Mouse (Mus musculus) testis, adult 10 weeks (tissue): ENCODE results near the gene AW011738. TPM values are rescaled to one million over a fixed set of nuclear protein-coding genes. Genes with fewer than 3 reads are reported as not detected.

Experiments
- polyA plus RNA-seq: library from polyadenylated mRNA; stranded (reverse); fragments of 350-450 nt; fragmentation: Illumina TruSeq; extraction: RNeasy Lipid Tissue Mini Kit (QIAGEN cat#74804); gene quantifications from one replicate; pipeline ENCODE4 v1.2.3, GENCODE M21; 2014; ENCODE audit warnings: low read depth, low replicate concordance

The AW011738 gene
- 0.14 TPM for polyA plus RNA-seq

DNA sequence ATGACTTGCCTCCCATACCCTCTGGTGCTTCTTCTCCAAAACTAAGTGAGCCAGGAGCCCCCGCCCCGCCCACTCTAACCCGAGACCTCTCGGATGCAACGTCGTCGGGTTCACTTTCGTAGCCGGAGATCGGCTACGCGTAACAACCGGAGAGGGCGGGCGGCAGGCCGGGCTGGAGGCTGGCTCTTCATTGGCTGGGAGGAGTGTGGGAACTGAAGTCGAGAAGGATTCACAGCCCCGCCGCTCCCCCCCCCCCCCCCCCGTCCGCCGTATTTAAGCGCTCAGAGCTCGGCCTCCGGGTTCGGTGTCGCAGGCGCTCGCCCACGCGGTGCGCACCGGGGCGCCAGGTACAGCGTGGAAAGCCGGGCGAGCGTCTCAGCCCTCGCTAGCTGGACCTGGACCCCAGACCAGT lies at the start of gene AW011738:
Gene AW011738, plus strand, starts transcription at position 304 of the 412 bp plus-strand sequence.

DNA sequence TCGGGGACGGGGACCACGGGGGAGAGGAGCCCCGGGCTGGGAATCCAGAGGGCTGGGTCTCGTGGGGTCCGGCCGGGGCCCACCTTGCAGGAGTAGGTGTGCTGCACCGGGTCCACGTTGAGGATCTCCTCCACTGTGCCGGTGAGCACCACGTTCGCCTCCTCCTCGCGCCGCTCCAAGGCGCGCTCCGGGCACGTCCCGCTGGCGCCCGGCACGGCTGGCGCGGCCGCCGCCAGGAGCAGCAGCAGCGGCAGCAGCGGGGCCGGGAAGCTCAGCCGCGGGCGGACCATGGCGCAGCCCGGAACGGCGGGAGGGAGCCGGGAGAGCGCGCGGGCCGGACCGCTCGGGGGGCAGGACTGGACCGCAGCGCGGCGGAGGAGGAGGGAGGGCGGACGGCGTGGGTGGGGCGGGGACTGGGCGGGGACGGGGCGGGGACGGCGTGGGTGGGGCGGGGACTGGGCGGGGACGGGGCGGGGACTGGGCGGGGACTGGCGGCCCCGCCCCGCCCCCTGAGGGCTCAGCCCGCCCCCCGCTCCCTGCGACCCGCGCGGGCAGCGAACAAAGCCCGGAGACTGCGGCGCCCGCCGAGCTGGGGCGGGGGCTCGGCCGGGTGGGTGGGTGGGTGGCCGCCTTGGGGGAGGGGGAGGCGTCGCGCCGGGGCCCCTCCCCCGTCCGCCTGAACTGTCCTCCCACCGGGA lies 5.8 kb upstream of the AW011738 start, which contains the start of gene Agrn:
Gene Agrn, minus strand, starts transcription at position 358 of the 698 bp plus-strand sequence.

DNA sequence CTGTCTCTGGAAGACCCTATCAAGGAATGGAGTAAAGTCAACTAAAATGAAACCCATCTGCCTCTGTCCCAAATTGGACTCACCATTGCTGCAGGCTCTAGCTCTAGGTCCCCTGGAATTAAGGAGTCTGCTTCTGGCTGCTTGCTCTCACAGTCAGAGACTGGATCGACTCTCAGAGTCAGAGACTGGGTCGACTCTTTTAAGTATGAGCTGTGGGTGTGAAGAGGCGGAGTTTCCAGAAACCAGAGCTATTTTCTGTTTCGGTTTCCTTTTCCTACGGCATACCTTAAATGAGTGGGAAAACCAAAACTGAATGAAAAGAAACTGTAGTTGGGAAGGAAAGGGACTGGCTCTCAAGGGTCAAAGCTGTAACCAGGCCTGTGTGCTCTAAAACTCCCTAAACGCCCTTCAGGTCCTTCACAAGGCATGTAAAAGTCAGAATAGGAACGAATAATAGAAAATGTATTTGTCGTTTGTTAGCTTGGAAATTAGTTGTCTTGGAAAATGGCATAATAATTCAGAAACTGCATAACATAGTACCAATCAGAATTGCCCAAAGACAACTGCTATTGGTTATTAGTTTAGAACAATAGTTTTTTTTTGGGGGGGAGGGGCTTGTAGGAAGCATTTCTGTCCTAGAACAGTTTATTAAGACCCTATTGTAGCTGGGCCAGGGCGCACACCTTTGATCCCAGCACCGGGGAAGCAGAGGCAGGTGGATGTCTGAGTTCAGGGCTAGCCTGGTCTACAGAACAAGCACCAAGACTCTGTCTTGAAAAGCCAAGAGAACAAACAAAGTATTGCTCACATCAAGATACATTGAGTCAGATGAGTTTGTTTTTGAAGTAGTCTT lies 2.3 kb upstream of the AW011738 start, which contains the start of gene Isg15:
Gene Isg15, minus strand, starts transcription at position 196 of the 853 bp plus-strand sequence.

DNA sequence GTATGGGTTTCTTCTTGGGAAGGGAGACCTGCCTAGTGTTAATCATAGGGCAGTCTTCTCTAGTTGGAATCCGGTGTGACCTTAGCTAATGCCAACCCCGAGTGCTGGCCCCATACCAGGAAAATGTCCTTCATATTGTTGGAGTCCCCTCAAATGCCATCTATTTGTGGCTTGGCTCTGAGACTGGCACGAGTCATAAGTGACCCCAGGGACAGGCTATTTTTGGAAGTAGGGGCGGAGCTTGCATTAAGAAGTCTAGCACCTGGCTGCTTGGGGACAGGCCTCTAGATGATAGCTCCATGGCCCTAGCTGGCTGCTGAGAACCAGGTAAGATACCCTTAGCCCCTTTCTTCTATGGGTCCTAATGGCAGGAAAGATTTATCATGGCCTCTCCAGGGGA lies 12.5 kb downstream of the AW011738 start, which contains the start of gene Perm1:
Gene Perm1, plus strand, starts transcription at position 220 of the 400 bp plus-strand sequence.

DNA sequence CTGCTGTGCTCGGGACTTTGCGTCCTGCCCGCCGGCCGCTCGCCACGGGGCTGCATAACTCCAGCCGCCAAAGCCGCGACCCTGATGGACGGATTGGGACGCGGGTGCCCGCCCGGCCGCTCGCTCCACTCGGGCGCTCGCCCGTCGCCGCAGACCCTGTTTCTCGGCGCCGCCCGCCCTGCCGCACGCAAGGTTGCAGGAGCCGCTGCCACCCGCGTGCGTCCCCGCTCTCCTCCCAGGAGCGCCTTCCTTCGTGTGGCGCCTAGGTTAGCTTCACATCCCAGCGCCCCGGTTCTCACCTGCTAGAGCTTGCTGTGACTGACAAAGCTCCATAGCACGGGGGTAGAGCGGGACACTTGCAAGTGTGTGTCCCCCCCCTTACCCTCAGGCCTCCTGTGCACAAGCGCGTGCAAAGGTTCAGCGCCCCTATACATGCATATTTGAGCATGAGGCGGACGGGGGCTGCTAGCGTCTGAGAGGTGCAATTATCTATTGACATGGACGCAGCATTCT lies 31.7 kb downstream of the AW011738 start, which contains the start of gene Plekhn1:
Gene Plekhn1, minus strand, starts transcription at position 157 of the 513 bp plus-strand sequence.

DNA sequence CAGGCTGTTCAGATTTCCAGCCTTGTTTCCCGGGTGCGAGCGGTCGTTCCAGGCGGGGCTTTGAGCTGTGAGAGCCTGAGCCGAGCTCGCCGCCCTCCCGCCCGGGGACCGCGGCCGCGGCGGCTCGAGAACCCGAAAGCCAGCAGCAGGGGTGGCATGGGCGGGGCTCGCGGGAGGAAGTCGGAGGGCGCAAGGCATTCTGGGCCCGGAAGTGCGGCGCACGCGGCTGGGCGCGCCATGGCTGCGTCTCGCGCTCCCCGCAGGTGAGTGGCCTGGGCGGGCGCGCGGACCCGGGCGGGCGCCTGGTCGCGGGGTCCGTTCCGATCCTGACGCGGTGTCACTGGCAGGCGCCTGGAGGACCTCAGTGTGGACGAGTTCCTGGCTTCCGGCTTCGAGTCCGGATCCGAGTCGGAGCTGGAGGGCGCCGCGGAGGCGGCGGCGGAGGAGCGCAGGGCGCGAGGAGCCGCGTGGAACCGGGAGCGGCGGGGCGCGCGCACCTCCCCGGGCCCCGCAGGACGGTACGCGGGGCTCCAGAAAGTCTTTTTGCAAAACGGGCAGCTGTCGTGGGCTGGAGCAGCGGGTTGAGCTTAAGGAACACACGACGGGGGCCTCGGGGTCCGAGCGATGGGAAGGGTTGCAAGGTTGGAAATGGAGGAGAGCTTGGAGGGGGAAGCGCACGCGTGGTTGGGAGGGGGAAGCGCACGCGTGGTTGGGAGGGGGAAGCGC lies 32.9 kb downstream of the AW011738 start, which contains the start of gene Noc2l:
Gene Noc2l, plus strand, starts transcription at position 203 of the 726 bp plus-strand sequence.

Other genes with a start within 250 kb of the AW011738 start
- 8.9 TPM for gene C1qtnf12, start 241.0 kb upstream of the AW011738 start, polyA plus RNA-seq
- gene B3galt6, start 210.7 kb upstream of the AW011738 start, polyA plus RNA-seq, result 1.7 TPM
- gene Sdf4, start 210.4 kb upstream of the AW011738 start, polyA plus RNA-seq, result 97.4 TPM
- gene Tnfrsf4, start 189.5 kb upstream of the AW011738 start, polyA plus RNA-seq, result not detected
- not detected for gene Tnfrsf18, start 177.1 kb upstream of the AW011738 start, polyA plus RNA-seq
- 25.6 TPM for gene Ttll10, start 143.9 kb upstream of the AW011738 start, polyA plus RNA-seq
- gene 9430015G10Rik, start 93.3 kb upstream of the AW011738 start, polyA plus RNA-seq, result 17.1 TPM
- not detected for gene Rnf223, start 72.8 kb upstream of the AW011738 start, polyA plus RNA-seq
- 1.8 TPM for gene Agrn, start 5.8 kb upstream of the AW011738 start, polyA plus RNA-seq
- not detected for gene Isg15, start 2.5 kb upstream of the AW011738 start, polyA plus RNA-seq
- not detected for gene Perm1, start 12.6 kb downstream of the AW011738 start, polyA plus RNA-seq
- 2.6 TPM for gene Plekhn1, start 31.6 kb downstream of the AW011738 start, polyA plus RNA-seq
- gene Noc2l, start 32.7 kb downstream of the AW011738 start, polyA plus RNA-seq, result 2.2 TPM
- 0.17 TPM for gene Samd11, start 52.4 kb downstream of the AW011738 start, polyA plus RNA-seq
- 0.77 TPM for gene Vmn2r-ps159, start 127.8 kb downstream of the AW011738 start, polyA plus RNA-seq